Mouse (Mus musculus) midbrain, embryonic 14.5 days (tissue): Measurements from ENCODE around the gene Igsf8. TPM values are rescaled to one million over a fixed set of nuclear protein-coding genes. Genes with fewer than 3 reads are reported as not detected.
A peak's percentile ranks its signal among the peaks of the same experiment; 100 is the strongest.

ENCODE experiments used
- ATAC-seq: fragments of 200-750 bp; cut with Nextera tagmentation; 2 replicates; pipeline ENCODE4 v1.8.0; 2017; ENCODE audit warnings: moderate number of reproducible peaks, moderate library complexity; ENCODE audit not compliant: low FRiP score, low TSS enrichment
- DNase-seq: peaks from one replicate; pipeline ENCODE4 v3.0.0-alpha.2; 2015
- H3K27ac ChIP-seq: fragments of 300-500 bp; sonication (generic); replicated peaks from 2 replicates; pipeline ENCODE4 v1.5.1; 2014; ENCODE audit warnings: mild to moderate bottlenecking, low read depth, low read length, moderate library complexity
- H3K27me3 ChIP-seq: fragments of 300-500 bp; sonication (generic); 2 replicates; pipeline ENCODE4 v1.6.1; 2014; ENCODE audit warnings: low read length, control low read depth, mixed read lengths; ENCODE audit not compliant: control insufficient read depth, insufficient read depth
- H3K36me3 ChIP-seq: fragments of 300-500 bp; sonication (generic); 2 replicates; pipeline ENCODE4 v1.6.1; 2014; ENCODE audit warnings: low read length, control low read depth; ENCODE audit not compliant: control insufficient read depth, insufficient read depth
- H3K4me1 ChIP-seq: fragments of 300-500 bp; sonication (generic); 2 replicates; pipeline ENCODE4 v1.6.1; 2014; ENCODE audit warnings: mild to moderate bottlenecking, antibody characterized with exemption, low read length, control low read depth; ENCODE audit not compliant: control insufficient read depth, insufficient read depth
- H3K4me2 ChIP-seq: fragments of 300-500 bp; sonication (generic); 2 replicates; pipeline ENCODE4 v1.6.1; 2014; ENCODE audit warnings: mild to moderate bottlenecking, low read length, moderate library complexity
- H3K4me3 ChIP-seq: fragments of 300-500 bp; sonication (generic); replicated peaks from 2 replicates; pipeline ENCODE4 v1.5.1; 2014; ENCODE audit warnings: low read depth, low read length
- H3K9ac ChIP-seq: fragments of 300-500 bp; sonication (generic); replicated peaks from 2 replicates; pipeline ENCODE4 v1.6.1; 2014; ENCODE audit warnings: mild to moderate bottlenecking, low read length, moderate library complexity
- H3K9me3 ChIP-seq: fragments of 300-500 bp; sonication (generic); 2 replicates; pipeline ENCODE4 v1.6.1; 2016; ENCODE audit warnings: low read length, control low read depth, mixed read lengths; ENCODE audit not compliant: control insufficient read depth
- WGBS: fragments of 180-500 bp; shearing (Covaris S2); extraction: QIAGEN DNeasy Blood & Tissue Kit; methylation state at CpG from one replicate; pipeline ENCODE4 v1.1.7; 2014; 5-methylcytosine and 5-hydroxymethylcytosine counted together
- polyA plus RNA-seq: library from polyadenylated mRNA; unstranded; fragments of >200 nt; fragmentation: Nextera tagmentation; extraction: Ambion mirVana; gene quantifications from 2 replicates; pipeline ENCODE4 v1.2.1, GENCODE M21; 2014

Gene Igsf8
- polyA plus RNA-seq, 1 experiment from 2014 or later = 61.0 TPM

- 0 out of 2 replicates have a peak, but pooled peaks have one; percentile 40 for ATAC-seq
These were observed 13.8 kb upstream of the Igsf8 start for GRCm38 (mm10) chr1:172247679-172248078.

GRCm38 (mm10) chr1:172258314-172258713, 3.1 kb upstream of the Igsf8 start, which contains the start of gene Atp1a4:
Gene Atp1a4, minus strand, starts transcription at chr1:172258414.
- Histone ChIP-seq H3K4me3 (no peak within 1 kb of the TSS), H3K9me3 (no peaks in the 10 kb centered on the region), H3K9ac (no peak within 1 kb of the TSS), H3K4me2 (no peak within 1 kb of the TSS), H3K27ac (no peak within 1 kb of the TSS), H3K27me3 (no peaks in the 10 kb centered on the region), H3K36me3 (no peaks in the 10 kb centered on the region), H3K4me1 (no peaks in the 10 kb centered on the region)
- no peak for DNase-seq
- ATAC-seq = no peak
- 87% methylated on average over 6 of the region's 6 CpGs for whole genome bisulfite sequencing

More at GRCm38 (mm10) chr1:172247679-172248078, 13.8 kb upstream of the Igsf8 start:
- H3K9ac ChIP-seq = no peak overlapping the region
- DNase-seq = peak; percentile 66
- WGBS = 34% methylated on average over 2 of the region's 2 CpGs
- 0 out of 2 replicates have a peak, but pooled peaks cover under 1% of the 10 kb centered on the region for H3K4me1 ChIP-seq
- H3K27ac ChIP-seq = no peak overlapping the region
- H3K27me3 ChIP-seq = peaks cover 5% of the 10 kb centered on the region; the same call in 1 of the 2 replicates
- H3K4me3 ChIP-seq = no peak overlapping the region
- H3K4me2 ChIP-seq = no peak overlapping the region
- no peaks in the 10 kb centered on the region for H3K9me3 ChIP-seq
- H3K36me3 ChIP-seq = no peaks in the 10 kb centered on the region

- Histone ChIP-seq H3K27ac (0 out of 2 replicates have a peak overlapping the region, but pooled peaks have one; percentile 5), H3K4me3 (no peak overlapping the region), H3K4me1 (peaks cover 8% of the 10 kb centered on the region), H3K9ac (no peak overlapping the region), H3K4me2 (no peak overlapping the region; the same call in 1 of the 2 replicates), H3K27me3 (no peaks in the 10 kb centered on the region), H3K36me3 (no peaks in the 10 kb centered on the region), H3K9me3 (no peaks in the 10 kb centered on the region)
- DNase-seq = no peak
- no peak for ATAC-seq
- WGBS = 51% methylated on average over 3 of the region's 3 CpGs
These were observed 9.8 kb downstream of the Igsf8 start for GRCm38 (mm10) chr1:172271208-172271607.

- Histone ChIP-seq H3K4me3 (no peak overlapping the region), H3K9me3 (no peaks in the 10 kb centered on the region), H3K9ac (no peak overlapping the region), H3K4me1 (peaks cover 8% of the 10 kb centered on the region), H3K4me2 (no peak overlapping the region; the same call in 1 of the 2 replicates), H3K27me3 (no peaks in the 10 kb centered on the region), H3K36me3 (no peaks in the 10 kb centered on the region), H3K27ac (no peak overlapping the region)
- ATAC-seq = peak; percentile 67
- WGBS = 31% methylated on average over 10 of the region's 10 CpGs
- peak; percentile 76 for DNase-seq
These were observed 10.3 kb downstream of the Igsf8 start for GRCm38 (mm10) chr1:172271765-172272164.

- no peak overlapping the region for H3K9ac ChIP-seq
- no peaks in the 10 kb centered on the region for H3K36me3 ChIP-seq
- 94% methylated on average over 6 of the region's 6 CpGs for WGBS
- no peak overlapping the region for H3K4me3 ChIP-seq
- no peak overlapping the region for H3K4me2 ChIP-seq
- H3K27me3 ChIP-seq = no peaks in the 10 kb centered on the region
- H3K4me1 ChIP-seq = peaks cover 8% of the 10 kb centered on the region
- no peak for ATAC-seq
- H3K27ac ChIP-seq = no peak overlapping the region
- DNase-seq = no peak
- H3K9me3 ChIP-seq = no peaks in the 10 kb centered on the region
These were observed 11.9 kb downstream of the Igsf8 start for GRCm38 (mm10) chr1:172273386-172273785.

- Histone ChIP-seq H3K27me3 (no peaks in the 10 kb centered on the region), H3K9me3 (no peaks in the 10 kb centered on the region), H3K4me1 (peaks cover 8% of the 10 kb centered on the region), H3K4me2 (no peak overlapping the region), H3K36me3 (no peaks in the 10 kb centered on the region), H3K4me3 (no peak overlapping the region), H3K9ac (no peak overlapping the region), H3K27ac (no peak overlapping the region)
- no peak for ATAC-seq
- DNase-seq = no peak
- WGBS = 65% methylated on average over 5 of the region's 5 CpGs
These were observed 12.7 kb downstream of the Igsf8 start for GRCm38 (mm10) chr1:172274116-172274515.

GRCm38 (mm10) chr1:172274547-172274946, 13.1 kb downstream of the Igsf8 start:
- no peak overlapping the region for H3K9ac ChIP-seq
- H3K36me3 ChIP-seq = no peaks in the 10 kb centered on the region
- H3K9me3 ChIP-seq = no peaks in the 10 kb centered on the region
- H3K4me2 ChIP-seq = no peak overlapping the region
- no peak overlapping the region for H3K27ac ChIP-seq
- ATAC-seq = no peak
- 66% methylated on average over 5 of the region's 5 CpGs for WGBS
- H3K4me3 ChIP-seq = no peak overlapping the region
- no peak for DNase-seq
- peaks cover 8% of the 10 kb centered on the region for H3K4me1 ChIP-seq
- no peaks in the 10 kb centered on the region for H3K27me3 ChIP-seq

GRCm38 (mm10) chr1:172277172-172277571, 15.7 kb downstream of the Igsf8 start:
- H3K9me3 ChIP-seq = no peaks in the 10 kb centered on the region
- no peak overlapping the region for H3K4me3 ChIP-seq
- no peaks in the 10 kb centered on the region for H3K4me1 ChIP-seq

GRCm38 (mm10) chr1:172278328-172278727, 16.9 kb downstream of the Igsf8 start:
- no peaks in the 10 kb centered on the region for H3K9me3 ChIP-seq
- DNase-seq (no peak), ATAC-seq (no peak)
- H3K27ac ChIP-seq = no peak overlapping the region
- no peaks in the 10 kb centered on the region for H3K4me1 ChIP-seq
- no peak overlapping the region for H3K9ac ChIP-seq
- no peaks in the 10 kb centered on the region for H3K36me3 ChIP-seq
- 94% methylated on average over 13 of the region's 13 CpGs for WGBS
- H3K4me2 ChIP-seq = no peak overlapping the region
- no peaks in the 10 kb centered on the region for H3K27me3 ChIP-seq
- H3K4me3 ChIP-seq = no peak overlapping the region

More at GRCm38 (mm10) chr1:172277172-172277571, 15.7 kb downstream of the Igsf8 start:
- H3K27me3 ChIP-seq = no peaks in the 10 kb centered on the region
- no peaks in the 10 kb centered on the region for H3K36me3 ChIP-seq
- ATAC-seq (no peak), DNase-seq (no peak)
- WGBS = 71% methylated on average over 3 of the region's 3 CpGs
- no peak overlapping the region for H3K27ac ChIP-seq
- H3K4me2 ChIP-seq = no peak overlapping the region
- no peak overlapping the region for H3K9ac ChIP-seq
